Mouse (Mus musculus) spleen, adult 2 months (tissue): ENCODE data around the gene Acat2. TPM values are rescaled to one million over a fixed set of nuclear protein-coding genes. Genes with fewer than 3 reads are reported as not detected.
"Not testable (repeated sequence)": the region's sequence is repeated elsewhere in the genome, so short reads cannot be mapped to it uniquely, and the experiment has no call there.

Experiments
- DNase-seq, 2 experiments: peaks; one replicate each; pipeline versions ENCODE4 v3.0.0 to v3.0.0-alpha.2; 2012 to 2021; ENCODE audit warnings: low spot score in 2 of 2, low read depth in 1 of 2
- H3K27ac ChIP-seq: fragments of 200-500 bp; 2 replicates; pipeline ENCODE4 v1.5.1; 2012; ENCODE audit warnings: low read length, inconsistent platforms; ENCODE audit not compliant: insufficient read depth
- H3K27me3 ChIP-seq: fragments of 200-500 bp; 2 replicates; pipeline ENCODE4 v1.6.1; 2012; ENCODE audit warnings: mild to moderate bottlenecking, moderate library complexity, low read length, inconsistent platforms; ENCODE audit not compliant: control insufficient read depth, insufficient read depth
- H3K36me3 ChIP-seq: fragments of 200-500 bp; 2 replicates; pipeline ENCODE4 v1.6.1; 2012; ENCODE audit warnings: mild to moderate bottlenecking, low read length, inconsistent platforms; ENCODE audit not compliant: control insufficient read depth, insufficient read depth
- H3K4me1 ChIP-seq: fragments of 200-500 bp; 2 replicates; pipeline ENCODE4 v1.6.1; 2011; ENCODE audit warnings: inconsistent platforms; ENCODE audit not compliant: control insufficient read depth, insufficient read depth, insufficient read length
- H3K4me3 ChIP-seq: fragments of 200-500 bp; 2 replicates; pipeline ENCODE4 v1.5.1; 2011; ENCODE audit warnings: mild to moderate bottlenecking, inconsistent platforms; ENCODE audit not compliant: insufficient read depth, insufficient read length; ENCODE audit errors: extremely low read depth
- CTCF ChIP-seq: fragments of 200-500 bp; IDR thresholded peaks from 2 replicates; pipeline ENCODE4 v1.5.1; 2011; ENCODE audit warnings: mild to moderate bottlenecking, inconsistent platforms; ENCODE audit not compliant: insufficient read depth, insufficient read length, insufficient replicate concordance; ENCODE audit errors: extremely low read depth
- POLR2A ChIP-seq: fragments of 200-500 bp; IDR thresholded peaks from 2 replicates; pipeline ENCODE4 v1.6.1; 2011; ENCODE audit warnings: low read depth, low read length, inconsistent platforms
- WGBS: fragments of 180-500 bp; shearing (Covaris S2); methylation state at CpG from one replicate; pipeline ENCODE4 v1.1.7; 2018; 5-methylcytosine and 5-hydroxymethylcytosine counted together
- polyA plus RNA-seq: library from polyadenylated mRNA; depleted of rRNA; stranded (reverse); fragments of >200 nt; gene quantifications from 2 replicates; pipeline ENCODE4 v1.2.3, GENCODE M21; 2012

Acat2 gene
- polyA plus RNA-seq, 1 experiment: 3.5 TPM

DNA sequence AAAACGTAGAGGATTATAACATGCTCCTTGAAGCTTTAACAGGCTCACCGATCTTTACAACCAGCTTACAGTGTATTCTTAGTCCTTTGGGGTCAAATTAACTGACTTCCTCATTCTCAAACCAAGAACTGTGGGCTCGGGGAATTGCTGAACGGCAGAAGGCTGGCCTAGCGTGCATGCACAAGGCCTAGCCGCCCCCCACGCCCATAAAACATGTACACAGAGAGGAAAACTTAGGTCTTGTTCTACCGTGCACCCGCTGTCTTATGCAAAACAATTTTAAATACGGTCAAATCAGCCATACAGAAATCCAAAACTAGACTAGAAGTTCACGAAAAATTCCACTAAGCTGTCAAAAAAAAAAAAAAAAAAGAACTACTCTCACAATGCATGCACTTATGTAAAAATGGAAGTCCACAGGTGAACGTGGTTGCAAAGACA lies 30.7 kb upstream of the Acat2 start:
- DNase-seq: peak; percentile 43 to 44

DNA sequence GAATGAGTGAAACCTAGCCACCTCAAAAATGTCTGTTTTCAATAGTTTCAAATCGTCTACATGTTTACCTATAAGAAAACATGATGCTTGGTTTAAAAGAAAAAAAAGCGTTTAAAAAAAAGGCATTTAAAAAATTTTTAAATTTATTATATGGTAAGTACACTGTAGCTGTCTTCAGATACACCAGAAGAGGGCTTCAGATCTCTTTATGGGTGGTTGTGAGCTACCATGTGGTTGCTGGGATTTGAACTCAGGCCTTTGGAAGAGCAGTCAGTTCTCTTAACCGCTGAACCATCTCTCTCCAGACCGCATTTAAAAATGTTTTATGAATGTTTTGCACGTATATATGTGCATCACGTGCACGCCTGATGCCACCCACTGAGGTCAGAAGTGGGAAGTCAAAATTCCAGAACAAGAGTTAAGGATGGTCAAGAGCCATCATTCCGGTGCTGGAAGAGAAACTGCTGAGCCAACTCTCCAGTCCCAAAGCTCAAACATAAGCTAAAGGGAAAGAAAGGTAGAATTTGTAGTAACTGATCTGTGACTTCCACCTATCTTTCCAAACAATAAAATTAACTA lies 30.1 kb upstream of the Acat2 start:
- WGBS: 14% methylated on average over 8 of the region's 8 CpGs
- Histone ChIP-seq H3K4me1 (peaks cover 2% of the 10 kb centered on the region; the same call in 1 of the 2 replicates), H3K4me3 (peak overlapping the region; percentile 100), H3K27me3 (no peaks in the 10 kb centered on the region), H3K27ac (peak overlapping the region; percentile 24; the same call in 1 of the 2 replicates), H3K36me3 (no peaks in the 10 kb centered on the region; the same call in 1 of the 2 replicates)
- no peak for DNase-seq
- TF ChIP-seq POLR2A (no peak), CTCF (no peak)

More for the DNA sequence above, 30.7 kb upstream of the Acat2 start:
- Histone ChIP-seq H3K4me3 (peak overlapping the region; percentile 100), H3K27ac (peak overlapping the region; percentile 100), H3K36me3 (no peaks in the 10 kb centered on the region; the same call in 1 of the 2 replicates), H3K4me1 (peaks cover 2% of the 10 kb centered on the region; the same call in 1 of the 2 replicates), H3K27me3 (no peaks in the 10 kb centered on the region)
- under 1% methylated on average over 12 of the region's 12 CpGs for WGBS
- no peak for TF ChIP-seq CTCF

DNA sequence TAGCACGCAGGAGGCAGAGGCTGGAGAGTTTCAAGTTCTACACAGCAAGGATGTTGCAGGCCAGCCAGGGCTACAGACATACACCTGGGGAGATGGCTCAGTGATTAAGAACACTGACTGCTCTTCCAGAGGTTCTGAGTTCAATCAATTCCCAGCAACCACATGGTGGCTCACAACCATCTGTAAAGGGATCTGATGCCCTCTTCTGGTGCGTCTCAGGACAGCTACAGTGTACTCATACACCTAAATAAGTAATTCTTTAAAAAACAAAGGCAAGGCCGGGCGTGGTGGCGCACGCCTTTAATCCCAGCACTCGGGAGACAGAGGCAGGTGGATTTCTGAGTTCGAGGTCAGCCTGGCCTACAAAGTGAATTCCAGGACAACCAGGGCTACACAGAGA lies 27.5 kb upstream of the Acat2 start:
- 81% methylated on average over 8 of the region's 8 CpGs for whole genome bisulfite sequencing
- H3K27ac ChIP-seq, H3K4me1 ChIP-seq: not testable (repeated sequence)

DNA sequence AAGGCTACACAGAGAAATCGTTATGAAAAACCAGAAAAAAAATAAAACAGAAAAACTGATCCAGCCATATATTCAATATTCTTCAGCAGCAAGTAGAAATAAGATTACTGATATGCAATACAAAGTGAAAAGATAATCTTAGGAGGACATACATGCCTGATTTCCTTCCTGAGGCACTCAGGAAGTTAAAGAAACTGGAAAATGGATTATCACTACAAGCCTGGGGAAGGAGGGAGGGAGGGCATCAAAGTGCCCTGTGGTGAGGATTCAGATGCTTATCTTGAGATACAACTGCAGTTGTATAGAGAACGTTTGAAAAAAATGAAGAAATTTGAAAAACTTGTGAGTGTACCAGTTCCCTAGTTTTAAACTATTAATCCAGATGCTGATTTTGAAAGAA lies 23.4 kb upstream of the Acat2 start:
- Histone ChIP-seq H3K36me3 (peaks cover 34% of the 10 kb centered on the region), H3K4me3 (no peak overlapping the region), H3K27ac (no peak overlapping the region), H3K27me3 (no peaks in the 10 kb centered on the region), H3K4me1 (no peaks in the 10 kb centered on the region)
- WGBS: 59% methylated on average over 2 of the region's 2 CpGs
- TF ChIP-seq CTCF: no peak
- no peak for TF ChIP-seq POLR2A
- no peak for DNase-seq

More for the DNA sequence above, 27.5 kb upstream of the Acat2 start:
- not testable (repeated sequence) for H3K4me3 ChIP-seq, DNase-seq, H3K36me3 ChIP-seq, H3K27me3 ChIP-seq

DNA sequence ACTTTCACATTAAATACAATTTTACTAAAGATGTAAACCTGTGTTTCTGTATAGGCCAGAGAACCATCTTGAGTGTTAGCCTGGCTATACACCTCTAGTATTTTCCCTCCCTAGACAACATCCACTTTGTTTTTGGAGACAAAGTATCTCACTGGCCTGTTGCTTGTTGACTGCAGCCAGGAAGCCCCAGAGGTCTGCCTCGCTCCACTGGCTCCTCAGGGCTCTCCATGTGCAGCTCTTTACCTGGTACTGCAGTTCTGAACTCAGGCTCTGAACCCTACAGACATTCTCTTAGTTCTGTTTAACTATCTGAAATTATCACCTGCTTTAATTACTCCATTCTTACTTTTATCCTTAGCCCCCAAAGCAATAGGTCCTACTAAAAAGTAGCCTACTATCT lies 18.0 kb upstream of the Acat2 start:
- H3K27ac ChIP-seq: no peak overlapping the region
- H3K36me3 ChIP-seq: peaks cover 47% of the 10 kb centered on the region
- no peak overlapping the region for H3K4me3 ChIP-seq
- H3K27me3 ChIP-seq: no peaks in the 10 kb centered on the region
- no peak for TF ChIP-seq POLR2A
- TF ChIP-seq CTCF: no peak
- no peak for DNase-seq
- H3K4me1 ChIP-seq: no peaks in the 10 kb centered on the region
- WGBS: 93% methylated on average over 1 of the region's 1 CpGs

DNA sequence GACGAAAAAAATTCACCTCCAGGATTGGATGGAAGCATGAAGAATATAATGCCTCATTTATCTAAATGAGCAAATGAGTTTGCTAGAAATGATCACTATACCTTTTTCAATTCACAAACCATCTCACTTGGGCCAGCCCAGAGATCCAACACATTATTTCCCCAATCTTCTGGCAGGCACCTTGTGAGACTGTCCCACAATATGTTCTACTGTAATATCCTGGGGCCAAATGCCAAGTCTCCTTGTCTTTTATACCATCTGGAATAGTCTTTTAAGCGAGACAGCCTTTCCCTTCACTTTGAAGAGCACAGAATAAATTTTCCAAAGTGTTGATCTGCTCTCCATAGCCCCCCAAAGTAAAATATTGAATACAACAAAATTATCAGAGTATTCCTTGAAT lies 13.3 kb upstream of the Acat2 start:
- no peak for DNase-seq
- TF ChIP-seq CTCF (no peak), POLR2A (no peak)
- Histone ChIP-seq H3K4me1 (no peaks in the 10 kb centered on the region), H3K4me3 (no peak overlapping the region), H3K36me3 (peaks cover 28% of the 10 kb centered on the region), H3K27me3 (no peaks in the 10 kb centered on the region), H3K27ac (no peak overlapping the region)
- 89% methylated on average over 2 of the region's 2 CpGs for WGBS

DNA sequence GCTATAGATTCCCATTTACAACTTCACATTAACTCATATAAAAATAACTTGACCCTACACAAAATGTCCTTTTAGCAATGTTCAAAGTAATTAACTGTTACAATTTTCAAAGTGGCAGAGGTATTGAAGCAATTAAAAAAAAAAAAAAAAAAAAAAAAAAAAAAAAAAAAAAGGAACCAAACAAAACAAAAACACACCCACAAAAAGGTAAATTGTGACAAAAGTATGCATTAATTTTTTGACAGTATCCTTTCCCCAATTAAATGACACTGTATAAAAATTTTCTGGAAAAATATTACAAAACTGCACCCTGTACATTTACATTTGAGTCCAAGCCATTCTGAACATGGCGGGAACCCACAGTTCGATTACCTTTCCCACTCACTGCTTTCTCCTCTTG lies 6.6 kb upstream of the Acat2 start:
- no peaks in the 10 kb centered on the region for H3K27me3 ChIP-seq
- peaks cover 13% of the 10 kb centered on the region for H3K36me3 ChIP-seq
- H3K4me3 ChIP-seq: no peak overlapping the region
- TF ChIP-seq POLR2A: no peak
- no peak for TF ChIP-seq CTCF
- no peak overlapping the region for H3K27ac ChIP-seq
- DNase-seq: no peak
- H3K4me1 ChIP-seq: no peaks in the 10 kb centered on the region
- WGBS: 92% methylated on average over 2 of the region's 2 CpGs

DNA sequence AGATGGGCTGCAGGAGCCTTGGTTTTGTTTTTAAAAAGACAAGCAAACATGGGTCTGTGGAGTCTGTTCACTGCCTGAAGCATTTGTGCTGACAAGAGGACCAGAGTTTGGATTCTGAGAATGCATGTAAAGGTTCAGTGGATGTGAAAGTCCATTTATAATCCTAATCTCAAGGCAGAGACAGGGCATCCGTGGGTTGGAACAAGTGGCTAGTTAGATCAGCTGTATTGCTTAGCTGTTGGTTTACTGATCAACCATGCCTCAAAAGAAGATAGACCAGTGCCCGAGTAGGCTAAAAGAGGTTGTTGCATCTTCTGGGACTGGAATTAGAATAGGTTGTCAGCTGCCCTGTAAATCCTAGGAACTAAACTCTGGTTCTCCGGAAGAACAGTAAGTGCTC lies 2.9 kb upstream of the Acat2 start:
- TF ChIP-seq POLR2A: no peak
- TF ChIP-seq CTCF: no peak
- H3K4me1 ChIP-seq: no peaks in the 10 kb centered on the region
- no peak overlapping the region for H3K27ac ChIP-seq
- WGBS: 92% methylated on average over 3 of the region's 3 CpGs
- no peak overlapping the region for H3K4me3 ChIP-seq
- H3K36me3 ChIP-seq: peaks cover 5% of the 10 kb centered on the region
- H3K27me3 ChIP-seq: no peaks in the 10 kb centered on the region
- DNase-seq: no peak

DNA sequence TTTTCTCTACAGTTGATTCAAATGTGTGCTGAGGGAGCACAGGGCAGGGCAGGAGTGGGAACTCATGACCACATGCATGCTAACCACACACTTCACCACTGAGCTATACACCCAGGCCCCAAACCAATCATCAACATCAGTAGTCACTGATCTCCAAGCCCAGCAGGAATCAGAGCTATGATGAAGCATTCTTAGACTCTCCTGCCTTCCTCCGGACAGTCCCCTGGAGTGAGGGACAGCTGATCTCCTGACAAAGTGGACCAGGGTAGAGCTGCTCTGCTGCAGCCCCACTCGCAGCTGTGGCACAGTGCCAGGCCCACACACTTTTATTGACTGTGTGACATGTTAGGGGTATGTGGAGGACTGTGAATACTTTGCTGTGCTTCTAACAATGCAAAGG lies 1.2 kb downstream of the Acat2 start:
- not testable (repeated sequence) for H3K36me3 ChIP-seq, H3K4me3 ChIP-seq, H3K27ac ChIP-seq, H3K27me3 ChIP-seq, H3K4me1 ChIP-seq, DNase-seq
- WGBS: 64% methylated on average over 1 of the region's 2 CpGs
